Mouse (Mus musculus): ENCODE results near the gene Gm20388. TPM values are rescaled to one million over a fixed set of nuclear protein-coding genes. Genes with fewer than 3 reads are reported as not detected.
A peak's percentile ranks its signal among the peaks of the same experiment; 100 is the strongest.

Gene Gm20388
- polyA plus RNA-seq, 1 experiment from 2014 or later = 1.7 TPM

DNA sequence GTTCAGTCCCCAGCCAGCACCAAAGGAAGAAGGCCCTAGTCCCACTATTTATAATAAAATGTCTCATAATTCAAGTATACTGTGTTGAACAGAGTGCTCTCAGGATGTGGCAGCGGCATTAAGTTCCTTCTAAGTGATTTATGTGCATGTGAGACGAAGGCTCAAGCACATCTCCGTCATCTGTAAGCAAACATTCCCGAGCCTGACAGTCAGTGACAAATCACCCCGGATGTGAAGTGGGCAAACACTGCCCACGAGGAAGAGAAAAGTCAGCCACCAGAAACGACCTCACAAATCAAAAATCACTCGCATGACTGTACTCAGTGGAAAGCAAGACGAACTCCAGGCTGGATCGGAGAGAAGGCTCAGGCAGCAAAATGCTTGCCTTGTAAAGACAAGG lies 3883.3 kb downstream of the Gm20388 start:
- no peak overlapping the region for H3K27ac ChIP-seq
- no peak for DNase-seq (ENCODE audit: low spot score)

DNA sequence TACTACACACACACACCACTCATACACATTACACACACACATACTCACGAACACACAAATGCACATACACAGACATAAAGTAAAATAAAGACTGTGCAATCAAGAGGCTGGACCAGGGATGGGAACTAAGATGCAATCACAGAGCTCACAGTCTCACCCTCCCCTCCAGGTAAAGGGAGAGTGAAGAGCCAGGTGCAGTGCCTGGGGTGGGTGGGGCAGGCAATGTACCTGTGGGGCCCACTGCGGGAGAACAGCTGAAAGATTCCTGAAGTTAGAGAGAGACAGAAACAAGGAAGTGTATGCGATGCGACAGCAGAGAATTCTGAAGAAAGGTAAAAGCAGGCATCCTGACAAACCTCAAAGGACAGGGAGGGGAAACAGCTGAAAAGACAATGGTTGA lies 3884.1 kb downstream of the Gm20388 start:
- WGBS = 83% methylated on average over 4 of the region's 4 CpGs
- no peak for DNase-seq (ENCODE audit: low spot score)
- no peaks in the 10 kb centered on the region for H3K36me3 ChIP-seq
- peak overlapping the region; percentile 37; the same call in 1 of the 2 replicates for H3K27ac ChIP-seq
- 0 out of 2 replicates have a peak, but pooled peaks cover under 1% of the 10 kb centered on the region for H3K27me3 ChIP-seq (ENCODE audit: insufficient read depth, poor library complexity, severe bottlenecking)
- H3K4me1 ChIP-seq (replicated peaks) = peaks cover 27% of the 10 kb centered on the region
- no peak overlapping the region for H3K4me3 ChIP-seq
- H3K9me3 ChIP-seq = no peaks in the 10 kb centered on the region

More for the DNA sequence above, 3883.3 kb downstream of the Gm20388 start:
- Histone ChIP-seq H3K4me1 (replicated peaks) (peaks cover 23% of the 10 kb centered on the region), H3K4me3 (no peak overlapping the region), H3K9me3 (no peaks in the 10 kb centered on the region), H3K27me3 (ENCODE audit: insufficient read depth, poor library complexity, severe bottlenecking) (peaks cover 7% of the 10 kb centered on the region; the same call in 1 of the 2 replicates), H3K36me3 (no peaks in the 10 kb centered on the region)
- WGBS = 72% methylated on average over 10 of the region's 10 CpGs

DNA sequence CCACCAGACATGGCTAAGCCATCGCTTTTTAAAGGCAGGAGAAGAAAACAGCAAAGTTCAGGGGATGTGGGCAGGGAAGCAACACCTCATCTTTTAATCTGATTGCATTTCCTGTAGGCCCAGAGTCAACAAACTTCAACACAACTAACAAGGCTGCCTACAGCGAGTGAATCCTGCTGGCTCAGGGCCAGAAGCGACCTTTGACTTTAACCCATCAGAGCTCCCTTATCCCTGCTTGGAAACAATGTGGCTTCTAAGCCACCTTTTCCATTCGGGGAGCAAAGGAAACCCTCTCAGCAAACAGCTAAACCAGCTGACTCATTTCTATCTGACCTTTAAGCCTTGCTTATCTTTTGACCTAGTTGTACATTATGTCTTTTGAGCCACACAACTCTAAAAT lies 3886.1 kb downstream of the Gm20388 start:
- H3K4me1 ChIP-seq (replicated peaks) = peaks cover 16% of the 10 kb centered on the region
- 60% methylated on average over 4 of the region's 4 CpGs for WGBS
- H3K9me3 ChIP-seq = peaks cover 3% of the 10 kb centered on the region; the same call in 1 of the 2 replicates
- no peak for DNase-seq (ENCODE audit: low spot score)
- H3K27me3 ChIP-seq (ENCODE audit: insufficient read depth, poor library complexity, severe bottlenecking) = no peaks in the 10 kb centered on the region
- no peaks in the 10 kb centered on the region for H3K36me3 ChIP-seq
- H3K4me3 ChIP-seq = no peak overlapping the region
- no peak overlapping the region for H3K27ac ChIP-seq

DNA sequence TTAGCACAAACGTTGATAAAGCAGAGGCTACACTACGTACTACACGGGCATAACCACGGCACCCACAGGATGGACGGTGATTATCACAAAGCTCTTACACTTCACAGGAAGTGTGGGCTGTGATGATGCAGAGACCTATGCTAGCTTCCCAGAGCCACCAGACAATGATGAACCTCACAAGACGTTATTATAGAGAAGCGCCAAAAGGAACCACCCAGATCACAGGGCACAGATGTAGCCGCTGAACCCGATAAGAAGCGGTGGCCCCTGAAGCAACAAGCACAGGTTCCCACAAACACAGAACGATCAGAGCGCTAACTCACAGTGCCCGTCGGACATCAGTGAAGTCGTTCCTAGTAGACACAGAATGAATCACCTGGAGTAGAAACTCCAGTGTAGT lies 3887.3 kb downstream of the Gm20388 start:
- WGBS = 92% methylated on average over 15 of the region's 15 CpGs
- Histone ChIP-seq H3K27me3 (ENCODE audit: insufficient read depth, poor library complexity, severe bottlenecking) (no peaks in the 10 kb centered on the region), H3K27ac (no peak overlapping the region), H3K9me3 (peaks cover 3% of the 10 kb centered on the region; the same call in 1 of the 2 replicates), H3K4me3 (no peak overlapping the region), H3K36me3 (no peaks in the 10 kb centered on the region), H3K4me1 (replicated peaks) (0 out of 2 replicates have a peak, but pooled peaks cover 7% of the 10 kb centered on the region)
- DNase-seq (ENCODE audit: low spot score) = no peak

DNA sequence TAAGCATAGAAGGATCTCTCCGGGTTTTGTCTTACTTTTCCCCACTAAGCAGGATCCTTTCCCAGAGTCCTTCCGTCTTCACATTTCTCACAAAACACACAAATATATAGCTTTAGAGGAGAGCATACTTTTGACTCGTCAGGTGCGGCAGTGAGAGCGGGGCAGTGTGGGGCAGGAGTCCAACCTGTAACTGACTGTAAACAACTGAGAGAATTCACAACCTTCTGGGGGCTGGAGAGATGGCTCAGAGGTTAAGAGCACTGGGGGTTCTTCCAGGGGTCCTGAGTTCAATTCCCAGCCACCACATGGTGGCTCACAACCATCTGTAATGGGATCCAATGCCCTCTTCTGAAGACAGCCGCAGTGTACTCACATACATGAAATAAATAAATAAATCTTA lies 3888.8 kb downstream of the Gm20388 start:
- no peak overlapping the region for H3K4me3 ChIP-seq
- 83% methylated on average over 6 of the region's 6 CpGs for WGBS
- peaks cover 3% of the 10 kb centered on the region; the same call in 1 of the 2 replicates for H3K9me3 ChIP-seq

DNA sequence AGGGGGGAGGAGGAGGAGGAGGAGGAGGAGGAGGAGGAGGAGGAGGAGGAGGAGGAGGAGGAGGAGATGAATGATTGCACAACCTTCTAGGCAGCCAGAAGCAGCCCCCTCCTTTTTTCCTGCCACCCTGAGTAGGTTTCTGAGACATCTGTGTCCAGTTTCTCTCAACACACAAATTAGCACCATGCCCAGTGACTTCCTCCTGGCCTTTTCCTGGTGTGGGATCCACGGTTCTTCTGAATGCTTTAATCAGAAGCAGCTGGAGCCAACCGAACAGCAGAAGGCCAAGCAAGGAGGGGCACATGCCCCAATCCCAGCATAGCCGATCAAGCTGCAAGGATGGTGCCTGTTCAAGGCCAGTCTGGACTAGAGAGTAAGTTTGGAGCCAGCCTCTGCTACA lies 3889.2 kb downstream of the Gm20388 start:
- Histone ChIP-seq H3K4me3 (no peak overlapping the region), H3K9me3 (peaks cover 3% of the 10 kb centered on the region; the same call in 1 of the 2 replicates), H3K27ac (no peak overlapping the region), H3K4me1 (replicated peaks) (0 out of 2 replicates have a peak, but pooled peaks cover 7% of the 10 kb centered on the region), H3K36me3 (no peaks in the 10 kb centered on the region), H3K27me3 (ENCODE audit: insufficient read depth, poor library complexity, severe bottlenecking) (no peaks in the 10 kb centered on the region)
- peak; percentile 58 for DNase-seq (ENCODE audit: low spot score)
- 65% methylated on average over 3 of the region's 3 CpGs for WGBS

More for the DNA sequence above, 3888.8 kb downstream of the Gm20388 start:
- DNase-seq (ENCODE audit: low spot score) = no peak
- no peaks in the 10 kb centered on the region for H3K36me3 ChIP-seq
- H3K4me1 ChIP-seq (replicated peaks) = 0 out of 2 replicates have a peak, but pooled peaks cover 7% of the 10 kb centered on the region
- no peaks in the 10 kb centered on the region for H3K27me3 ChIP-seq (ENCODE audit: insufficient read depth, poor library complexity, severe bottlenecking)
- no peak overlapping the region for H3K27ac ChIP-seq

DNA sequence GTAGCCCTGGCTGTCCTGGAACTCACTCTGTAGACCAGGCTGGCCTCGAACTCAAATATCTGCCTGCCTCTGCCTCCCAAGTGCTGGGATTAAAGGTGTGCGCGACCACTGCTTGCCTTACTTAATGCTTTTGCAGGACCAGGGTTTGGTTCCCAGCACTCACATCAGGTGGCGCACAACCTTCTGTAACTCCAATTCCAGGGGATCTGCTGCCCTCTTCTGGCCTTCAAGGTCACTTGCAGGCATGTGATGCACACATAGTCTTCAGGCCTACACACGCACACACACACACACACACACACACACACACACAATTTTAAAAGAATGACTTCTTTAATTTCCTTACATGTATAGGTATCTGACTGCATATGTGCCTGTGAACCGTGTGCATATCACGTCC lies 3890.2 kb downstream of the Gm20388 start:
- H3K27ac ChIP-seq = no peak overlapping the region
- peaks cover 3% of the 10 kb centered on the region; the same call in 1 of the 2 replicates for H3K9me3 ChIP-seq
- no peaks in the 10 kb centered on the region for H3K36me3 ChIP-seq
- H3K4me1 ChIP-seq (replicated peaks) = peaks cover 16% of the 10 kb centered on the region
- 91% methylated on average over 7 of the region's 7 CpGs for WGBS
- no peak overlapping the region for H3K4me3 ChIP-seq
- no peak for DNase-seq (ENCODE audit: low spot score)
- H3K27me3 ChIP-seq (ENCODE audit: insufficient read depth, poor library complexity, severe bottlenecking) = no peaks in the 10 kb centered on the region

DNA sequence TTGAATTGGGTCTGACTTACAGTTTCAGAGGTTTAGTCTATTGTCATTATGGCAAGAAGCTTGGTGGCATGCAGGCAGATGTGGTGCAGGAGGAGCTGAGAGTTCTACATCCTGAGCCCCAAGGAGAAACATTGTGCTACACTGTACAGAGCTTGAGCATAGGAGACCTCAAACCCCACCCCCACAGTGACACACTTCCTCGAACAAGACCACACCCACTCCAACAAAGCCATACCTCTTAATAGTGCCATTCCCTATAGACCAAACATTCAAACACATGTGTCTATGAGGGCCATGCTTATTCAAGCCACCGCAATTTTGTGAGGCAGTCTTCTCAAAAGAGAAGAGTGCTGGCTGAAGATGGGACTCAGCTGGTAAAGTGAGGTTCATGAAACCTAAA lies 3890.9 kb downstream of the Gm20388 start:
- WGBS = 86% methylated on average over 2 of the region's 2 CpGs

DNA sequence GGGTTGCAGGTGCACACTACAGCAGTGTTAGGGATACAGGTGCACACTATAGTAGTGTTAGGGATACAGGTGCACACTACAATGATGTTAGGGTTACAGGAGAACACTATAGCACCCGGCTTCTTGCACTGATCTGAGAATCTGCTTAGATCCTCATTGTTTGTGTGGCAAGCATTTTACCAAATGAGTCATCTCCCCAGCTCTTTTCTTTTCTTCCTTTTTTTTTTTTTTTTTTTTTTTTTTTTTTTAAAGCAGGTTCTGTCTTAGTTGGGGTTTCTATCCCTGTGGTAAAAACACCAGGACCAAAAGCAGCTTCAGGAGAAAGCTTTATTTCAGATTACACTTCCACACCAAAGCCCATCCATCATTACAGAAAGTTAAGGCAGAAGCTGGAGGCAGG lies 3893.0 kb downstream of the Gm20388 start:
- peaks cover 37% of the 10 kb centered on the region for H3K4me1 ChIP-seq (replicated peaks)
- no peaks in the 10 kb centered on the region for H3K27me3 ChIP-seq (ENCODE audit: insufficient read depth, poor library complexity, severe bottlenecking)
- no peak overlapping the region for H3K27ac ChIP-seq
- peaks cover 3% of the 10 kb centered on the region; the same call in 1 of the 2 replicates for H3K9me3 ChIP-seq
- no peak for DNase-seq (ENCODE audit: low spot score)
- H3K36me3 ChIP-seq = peaks cover under 1% of the 10 kb centered on the region; the same call in 1 of the 2 replicates
- no peak overlapping the region for H3K4me3 ChIP-seq
- WGBS = 86% methylated on average over 1 of the region's 1 CpGs

More for the DNA sequence above, 3890.9 kb downstream of the Gm20388 start:
- Histone ChIP-seq H3K27ac (no peak overlapping the region), H3K36me3 (no peaks in the 10 kb centered on the region), H3K4me3 (no peak overlapping the region), H3K27me3 (ENCODE audit: insufficient read depth, poor library complexity, severe bottlenecking) (no peaks in the 10 kb centered on the region), H3K9me3 (peaks cover 3% of the 10 kb centered on the region; the same call in 1 of the 2 replicates), H3K4me1 (replicated peaks) (peaks cover 20% of the 10 kb centered on the region)
- no peak for DNase-seq (ENCODE audit: low spot score)

DNA sequence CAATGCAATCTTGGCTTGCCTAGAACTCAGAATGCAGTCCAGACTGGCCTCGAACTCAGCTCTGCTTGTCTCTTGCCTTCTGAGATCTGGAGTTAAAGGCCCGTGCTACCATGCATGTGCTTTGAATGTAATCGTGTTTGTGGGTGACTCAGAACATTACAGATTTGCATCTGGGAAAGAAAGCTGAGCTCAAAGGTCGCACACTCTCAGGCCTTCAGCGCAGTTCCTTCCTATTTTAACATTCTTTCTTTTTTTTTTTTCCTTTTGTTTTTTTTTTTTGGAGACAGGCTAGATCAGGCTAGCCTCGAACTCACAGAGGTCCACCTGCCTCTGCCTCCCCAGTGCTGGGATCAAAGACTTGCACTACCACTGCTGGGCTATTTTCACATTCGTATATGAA lies 3893.9 kb downstream of the Gm20388 start:
- H3K27me3 ChIP-seq (ENCODE audit: insufficient read depth, poor library complexity, severe bottlenecking) = no peaks in the 10 kb centered on the region
- peaks cover 3% of the 10 kb centered on the region; the same call in 1 of the 2 replicates for H3K9me3 ChIP-seq
- no peak overlapping the region for H3K27ac ChIP-seq
- no peak for DNase-seq (ENCODE audit: low spot score)
- WGBS = 88% methylated on average over 7 of the region's 7 CpGs
- peaks cover 8% of the 10 kb centered on the region; the same call in 1 of the 2 replicates for H3K36me3 ChIP-seq
- H3K4me1 ChIP-seq (replicated peaks) = peaks cover 42% of the 10 kb centered on the region
- no peak overlapping the region for H3K4me3 ChIP-seq

DNA sequence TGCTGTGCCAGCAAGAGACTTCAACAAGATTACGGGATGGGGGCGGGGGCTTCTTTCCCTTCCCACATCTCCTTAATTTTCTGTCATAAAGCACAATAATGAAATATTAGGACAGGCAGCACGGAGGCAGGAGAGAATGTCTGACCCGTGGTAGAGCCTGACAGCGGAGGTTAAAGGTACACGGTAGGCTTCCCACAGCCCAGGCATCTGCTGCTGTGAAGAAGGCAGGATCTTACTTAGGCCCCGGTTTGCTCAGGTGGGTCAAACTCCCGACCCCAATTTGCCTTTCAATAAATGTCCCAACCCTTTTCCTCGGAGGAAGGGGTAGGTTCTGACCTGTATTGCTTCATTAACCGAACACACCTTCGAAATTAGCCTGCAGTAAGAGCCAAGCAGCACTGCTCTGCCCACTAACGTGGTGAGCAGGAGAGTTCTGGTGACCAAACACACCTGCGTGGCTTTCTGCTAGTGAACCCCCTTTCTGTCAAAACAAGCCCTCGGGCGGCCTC lies 3894.6 kb downstream of the Gm20388 start:
- 17% methylated on average over 15 of the region's 15 CpGs for WGBS
- H3K27me3 ChIP-seq (ENCODE audit: insufficient read depth, poor library complexity, severe bottlenecking) = no peaks in the 10 kb centered on the region
- H3K9me3 ChIP-seq = peaks cover 3% of the 10 kb centered on the region; the same call in 1 of the 2 replicates
- H3K4me3 ChIP-seq = peak overlapping the region; percentile 76
- H3K4me1 ChIP-seq (replicated peaks) = peaks cover 38% of the 10 kb centered on the region
- peaks cover 13% of the 10 kb centered on the region for H3K36me3 ChIP-seq
- H3K27ac ChIP-seq = peak overlapping the region; percentile 95
- DNase-seq (ENCODE audit: low spot score) = no peak

DNA sequence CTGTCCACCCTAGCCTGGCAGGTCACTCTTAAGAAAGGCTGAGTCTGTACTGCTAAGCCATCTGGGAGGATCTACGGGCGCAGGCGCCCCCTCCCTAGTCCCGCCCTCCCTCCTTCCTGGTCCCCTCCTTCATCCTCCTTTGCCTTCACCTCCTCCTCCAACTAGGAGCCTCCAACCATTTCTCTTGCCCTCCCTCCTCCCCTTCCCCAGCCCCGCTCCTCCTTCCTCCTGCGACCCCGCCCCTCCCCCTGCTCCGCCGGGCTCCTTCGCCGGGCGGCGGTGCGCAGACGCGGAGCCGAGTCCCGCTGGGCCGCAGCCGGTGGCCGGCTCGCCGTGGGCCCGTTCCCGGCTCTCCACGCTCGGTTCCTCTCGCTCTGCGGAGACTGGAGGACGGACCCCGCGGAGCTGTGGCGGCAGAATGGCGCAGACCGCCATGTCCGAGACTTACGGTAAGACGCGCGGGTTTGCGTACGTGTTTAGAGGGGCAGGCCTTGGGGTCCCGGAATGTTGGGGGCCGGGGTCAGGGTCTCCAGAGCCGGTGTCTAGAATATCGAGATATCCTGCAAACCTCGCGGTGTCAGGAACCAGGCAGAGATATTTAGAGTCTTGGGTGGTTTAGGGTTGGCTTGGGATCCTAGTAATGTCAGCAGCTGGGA lies 3895.2 kb downstream of the Gm20388 start, which contains the start of gene Rab4a:
Gene Rab4a, plus strand, starts transcription at position 268 of the 656 bp plus-strand sequence.
- peak within 1 kb of the TSS; percentile 76 for H3K4me3 ChIP-seq
- H3K9me3 ChIP-seq = peaks cover 2% of the 10 kb centered on the region; the same call in 1 of the 2 replicates
- DNase-seq (ENCODE audit: low spot score) = peak; percentile 90
- under 1% methylated on average over 48 of the region's 48 CpGs for WGBS
- H3K36me3 ChIP-seq = peaks cover 15% of the 10 kb centered on the region
- H3K27ac ChIP-seq = peak within 1 kb of the TSS; percentile 95
- peaks cover 38% of the 10 kb centered on the region for H3K4me1 ChIP-seq (replicated peaks)
- H3K27me3 ChIP-seq (ENCODE audit: insufficient read depth, poor library complexity, severe bottlenecking) = no peaks in the 10 kb centered on the region

DNA sequence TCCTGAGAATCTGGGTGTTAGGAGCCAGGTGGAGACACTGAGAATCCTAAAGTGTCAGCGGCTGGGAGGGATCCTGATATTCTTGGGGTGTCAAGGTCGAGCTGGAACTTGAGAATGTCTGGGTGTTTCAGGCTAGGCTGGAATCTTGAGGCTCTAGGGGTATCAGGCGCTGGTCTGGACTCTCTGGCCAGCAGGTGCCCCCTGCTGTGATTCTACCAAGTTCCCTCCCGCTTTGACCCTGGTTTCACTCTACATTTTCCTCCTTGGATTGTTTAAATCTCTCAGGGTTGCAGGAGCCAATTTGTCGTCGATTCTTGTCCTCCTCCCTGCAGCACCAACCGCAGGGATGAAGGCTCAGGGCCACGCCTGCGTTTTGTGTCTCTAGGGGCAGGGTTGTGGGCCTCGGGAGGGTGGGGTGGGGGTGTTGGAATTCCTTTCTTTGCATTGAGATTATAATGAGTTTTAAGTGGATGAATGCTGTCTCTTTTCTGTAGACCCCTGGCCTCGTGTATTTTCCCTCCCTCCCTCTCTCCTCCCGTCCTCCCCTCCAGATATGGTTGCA lies 3895.8 kb downstream of the Gm20388 start:
- Histone ChIP-seq H3K27me3 (ENCODE audit: insufficient read depth, poor library complexity, severe bottlenecking) (no peaks in the 10 kb centered on the region), H3K9me3 (no peaks in the 10 kb centered on the region), H3K4me3 (peak overlapping the region; percentile 76), H3K36me3 (peaks cover 19% of the 10 kb centered on the region), H3K4me1 (replicated peaks) (peaks cover 41% of the 10 kb centered on the region), H3K27ac (peak overlapping the region; percentile 95)
- no peak for DNase-seq (ENCODE audit: low spot score)
- WGBS = under 1% methylated on average over 12 of the region's 12 CpGs

All from hindbrain, embryonic 10.5 days (tissue).